Mouse (Mus musculus) heart, postnatal 0 days (tissue): ENCODE data around the gene Phospho1. TPM values are rescaled to one million over a fixed set of nuclear protein-coding genes. Genes with fewer than 3 reads are reported as not detected.

Experiments
- ATAC-seq: fragments of 200-750 bp; cut with Nextera tagmentation; 2 replicates; pipeline ENCODE4 v1.8.0; 2017; ENCODE audit warnings: low read depth, moderate number of reproducible peaks, moderate library complexity; ENCODE audit not compliant: insufficient read depth
- DNase-seq: peaks from one replicate; pipeline ENCODE4 v3.0.0-alpha.2; 2016; ENCODE audit warnings: low spot score
- H3K27ac ChIP-seq: fragments of 300-500 bp; sonication (generic); 2 replicates; pipeline ENCODE4 v1.5.1; 2014; ENCODE audit warnings: low read depth, mild to moderate bottlenecking
- H3K27me3 ChIP-seq: fragments of 300-500 bp; sonication (generic); 2 replicates; pipeline ENCODE4 v1.6.1; 2014; ENCODE audit warnings: low read length, mixed read lengths; ENCODE audit not compliant: control insufficient read depth, insufficient read depth
- H3K36me3 ChIP-seq: fragments of 300-500 bp; sonication (generic); replicated peaks from 2 replicates; pipeline ENCODE4 v1.6.1; 2014; ENCODE audit warnings: low read length, mixed read lengths; ENCODE audit not compliant: control insufficient read depth, insufficient read depth
- H3K4me1 ChIP-seq: fragments of 300-500 bp; sonication (generic); 2 replicates; pipeline ENCODE4 v1.6.1; 2014; ENCODE audit warnings: antibody characterized with exemption; ENCODE audit not compliant: control insufficient read depth, insufficient read depth
- H3K4me2 ChIP-seq: fragments of 300-500 bp; sonication (generic); 2 replicates; pipeline ENCODE4 v1.6.1; 2014; ENCODE audit warnings: low read depth, mild to moderate bottlenecking, low read length, moderate library complexity
- H3K4me3 ChIP-seq: fragments of 300-500 bp; sonication (generic); 2 replicates; pipeline ENCODE4 v1.5.1; 2014; ENCODE audit warnings: low read depth, low read length
- H3K9ac ChIP-seq: fragments of 300-500 bp; sonication (generic); replicated peaks from 2 replicates; pipeline ENCODE4 v1.6.1; 2014; ENCODE audit warnings: low read depth, low read length, mixed read lengths
- H3K9me3 ChIP-seq: fragments of 300-500 bp; sonication (generic); replicated peaks from 2 replicates; pipeline ENCODE4 v1.6.1; 2016; ENCODE audit warnings: low read length; ENCODE audit not compliant: control insufficient read depth
- CTCF ChIP-seq: IDR thresholded peaks from 2 replicates; pipeline ENCODE4 v1.5.1; 2016; ENCODE audit warnings: antibody characterized with exemption, control low read depth, low read depth
- EP300 ChIP-seq: IDR thresholded peaks from 2 replicates; pipeline ENCODE4 v1.6.1; 2016; ENCODE audit warnings: antibody characterized with exemption, low read depth
- WGBS: fragments of 180-500 bp; shearing (Covaris S2); extraction: QIAGEN DNeasy Blood & Tissue Kit; methylation state at CpG from one replicate; pipeline ENCODE4 v1.1.7; 2014; 5-methylcytosine and 5-hydroxymethylcytosine counted together
- polyA plus RNA-seq: library from polyadenylated mRNA; unstranded; fragments of >200 nt; fragmentation: Nextera tagmentation; extraction: Ambion mirVana; gene quantifications from 2 replicates; pipeline ENCODE4 v1.2.1, GENCODE M21; 2015
- total RNA-seq: library from RNA; depleted of rRNA; stranded (reverse); fragments of >200 nt; gene quantifications from 2 replicates; pipeline ENCODE4 v1.2.3, GENCODE M21; 2014; ENCODE audit warnings: low replicate concordance

Phospho1 gene
- total and polyA plus RNA-seq, 2 experiments from 2014 or later: 6.7 to 46.6 TPM

- DNase-seq: no peak
- ATAC-seq: no peak
Measured at GRCm38 (mm10) chr11:95807884-95808283, 16.4 kb upstream of the Phospho1 start.

GRCm38 (mm10) chr11:95808448-95809011, 15.8 kb upstream of the Phospho1 start:
- H3K9me3 ChIP-seq: no peaks in the 10 kb centered on the region
- no peak for TF ChIP-seq EP300
- no peak for TF ChIP-seq CTCF
- no peak overlapping the region for H3K9ac ChIP-seq
- DNase-seq: no peak
- no peak overlapping the region for H3K27ac ChIP-seq
- no peak overlapping the region for H3K4me2 ChIP-seq
- H3K4me1 ChIP-seq: peaks cover 9% of the 10 kb centered on the region
- no peaks in the 10 kb centered on the region for H3K36me3 ChIP-seq
- no peaks in the 10 kb centered on the region for H3K27me3 ChIP-seq
- no peak for ATAC-seq
- no peak overlapping the region for H3K4me3 ChIP-seq
- WGBS: 44% methylated on average over 5 of the region's 5 CpGs

More at GRCm38 (mm10) chr11:95807884-95808283, 16.4 kb upstream of the Phospho1 start:
- Histone ChIP-seq H3K27me3 (no peaks in the 10 kb centered on the region), H3K27ac (no peak overlapping the region), H3K4me3 (no peak overlapping the region), H3K9ac (no peak overlapping the region), H3K4me1 (peaks cover 9% of the 10 kb centered on the region), H3K36me3 (no peaks in the 10 kb centered on the region), H3K9me3 (no peaks in the 10 kb centered on the region), H3K4me2 (no peak overlapping the region)
- TF ChIP-seq CTCF (no peak), EP300 (no peak)
- WGBS: 97% methylated on average over 5 of the region's 5 CpGs

GRCm38 (mm10) chr11:95809603-95810002, 14.7 kb upstream of the Phospho1 start:
- Histone ChIP-seq H3K36me3 (no peaks in the 10 kb centered on the region), H3K4me2 (no peak overlapping the region), H3K27me3 (no peaks in the 10 kb centered on the region), H3K4me1 (peaks cover 9% of the 10 kb centered on the region), H3K9me3 (no peaks in the 10 kb centered on the region), H3K4me3 (no peak overlapping the region), H3K27ac (no peak overlapping the region), H3K9ac (no peak overlapping the region)
- no peak; the same call in 1 of the 2 replicates for ATAC-seq
- no peak for DNase-seq
- no peak for TF ChIP-seq CTCF
- TF ChIP-seq EP300: no peak
- 36% methylated on average over 5 of the region's 5 CpGs for WGBS

DNA sequence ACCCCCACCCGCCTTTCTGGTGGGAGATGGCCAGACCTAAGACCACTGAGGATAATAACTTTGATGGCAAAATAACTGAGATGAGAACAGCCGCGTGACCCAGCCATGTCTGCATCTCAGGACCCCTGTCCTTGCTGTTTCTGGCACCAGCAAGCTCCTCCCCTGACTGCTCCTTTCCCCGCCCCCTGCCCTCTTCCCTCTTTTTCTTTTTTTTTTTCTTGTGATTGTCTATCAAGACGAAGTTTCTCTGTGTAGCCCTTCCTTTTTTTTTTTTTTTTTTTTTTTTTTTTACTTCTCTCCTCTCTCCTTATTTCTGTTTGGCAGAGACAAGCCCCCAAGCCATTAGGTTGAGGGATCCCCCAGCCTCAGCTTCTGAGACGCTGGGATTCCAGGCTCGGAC, 13.5 kb upstream of the Phospho1 start:
- no peak overlapping the region for H3K9ac ChIP-seq
- ATAC-seq: no peak
- no peak for TF ChIP-seq CTCF
- TF ChIP-seq EP300: no peak

GRCm38 (mm10) chr11:95811741-95812140, 12.6 kb upstream of the Phospho1 start:
- no peaks in the 10 kb centered on the region for H3K27me3 ChIP-seq
- TF ChIP-seq EP300: no peak
- no peak for TF ChIP-seq CTCF
- ATAC-seq: no peak
- no peaks in the 10 kb centered on the region for H3K4me1 ChIP-seq
- H3K9ac ChIP-seq: no peak overlapping the region
- no peak overlapping the region for H3K4me3 ChIP-seq
- DNase-seq: no peak
- H3K4me2 ChIP-seq: no peak overlapping the region
- no peak overlapping the region for H3K27ac ChIP-seq
- no peaks in the 10 kb centered on the region for H3K36me3 ChIP-seq
- WGBS: 75% methylated on average over 6 of the region's 6 CpGs
- no peaks in the 10 kb centered on the region for H3K9me3 ChIP-seq

More for the DNA sequence above, 13.5 kb upstream of the Phospho1 start:
- Histone ChIP-seq H3K4me2 (no peak overlapping the region), H3K9me3 (no peaks in the 10 kb centered on the region), H3K27ac (no peak overlapping the region), H3K4me1 (peaks cover 3% of the 10 kb centered on the region; the same call in 1 of the 2 replicates), H3K4me3 (no peak overlapping the region), H3K27me3 (no peaks in the 10 kb centered on the region), H3K36me3 (no peaks in the 10 kb centered on the region)
- WGBS: 64% methylated on average over 7 of the region's 7 CpGs
- DNase-seq: no peak

DNA sequence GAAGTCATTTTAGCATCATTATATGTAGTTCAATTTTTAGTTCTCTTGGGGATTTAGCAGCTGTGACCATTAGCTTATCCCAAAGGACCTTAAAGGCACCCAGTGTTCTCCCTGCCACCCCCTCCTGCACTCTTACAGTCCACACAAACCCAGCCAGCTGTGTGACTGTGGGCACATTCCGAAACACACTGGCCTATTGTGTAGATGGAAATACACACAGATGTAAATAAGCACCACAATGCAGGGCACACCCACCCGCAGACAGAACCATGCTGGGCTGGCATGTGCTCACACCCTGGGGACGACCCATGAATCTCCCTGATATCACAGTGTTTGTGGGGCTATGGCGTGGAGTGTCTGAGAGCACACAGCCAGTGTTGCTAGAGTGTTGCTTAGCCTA, 12.1 kb upstream of the Phospho1 start:
- Histone ChIP-seq H3K9ac (no peak overlapping the region), H3K4me3 (no peak overlapping the region), H3K4me2 (no peak overlapping the region), H3K4me1 (no peaks in the 10 kb centered on the region), H3K9me3 (no peaks in the 10 kb centered on the region), H3K27ac (no peak overlapping the region), H3K27me3 (no peaks in the 10 kb centered on the region), H3K36me3 (no peaks in the 10 kb centered on the region)
- WGBS: 69% methylated on average over 4 of the region's 4 CpGs
- no peak for DNase-seq
- no peak for ATAC-seq
- TF ChIP-seq EP300: no peak
- TF ChIP-seq CTCF: no peak
